Mouse (Mus musculus) C2C12 (cell line): Measurements from ENCODE around the gene 2410004B18Rik.

Experiments
- CEBPB ChIP-seq: IDR thresholded peaks from one replicate; pipeline ENCODE4 v1.6.1; 2011; ENCODE audit warnings: low read depth, mild to moderate bottlenecking, control low read depth, moderate library complexity
- CTCF ChIP-seq: IDR thresholded peaks from one replicate; pipeline ENCODE4 v1.5.1; 2011; ENCODE audit not compliant: control insufficient read depth, insufficient read depth, insufficient read length
- MAX ChIP-seq: IDR thresholded peaks from one replicate; pipeline ENCODE4 v1.6.1; 2011; ENCODE audit warnings: mild to moderate bottlenecking, control low read depth
- MYOD1 ChIP-seq: IDR thresholded peaks from one replicate; pipeline ENCODE4 v1.6.1; 2011; ENCODE audit warnings: low read depth; ENCODE audit not compliant: control insufficient read depth, insufficient read length
- MYOG ChIP-seq: IDR thresholded peaks from one replicate; pipeline ENCODE4 v1.6.1; 2011; ENCODE audit not compliant: control insufficient read depth, insufficient read length; ENCODE audit errors: extremely low read depth
- USF1 ChIP-seq: IDR thresholded peaks from one replicate; pipeline ENCODE4 v1.6.1; 2011; ENCODE audit warnings: low read depth, mild to moderate bottlenecking, control low read depth, moderate library complexity

- TF ChIP-seq CTCF (no peak), MAX (no peak), USF1 (no peak), CEBPB (no peak), MYOD1 (no peak), MYOG (no peak)
These were observed 48.6 kb downstream of the 2410004B18Rik start for GRCm38 (mm10) chr3:145986317-145987001.
